Mouse (Mus musculus) olfactory bulb, adult 2 months (tissue): ENCODE measurements around the gene Abcf2.

Experiments
- CTCF ChIP-seq: fragments of 200-500 bp; IDR thresholded peaks from 2 replicates; pipeline ENCODE4 v1.5.1; 2012; ENCODE audit warnings: low read depth, mild to moderate bottlenecking, low read length, moderate library complexity; ENCODE audit not compliant: insufficient read depth
- POLR2A ChIP-seq: fragments of 200-500 bp; IDR thresholded peaks from 2 replicates; pipeline ENCODE4 v1.6.1; 2012; ENCODE audit warnings: mild to moderate bottlenecking, low read depth, low read length, moderate library complexity; ENCODE audit not compliant: insufficient read depth

- TF ChIP-seq CTCF (no peak), POLR2A (no peak)
Observed at GRCm38 (mm10) chr5:24597901-24598569, 20.8 kb upstream of the Abcf2 start.
